Mouse (Mus musculus) cerebellum, adult 2 months (tissue): ENCODE measurements around the gene Hoxa13.

Experiments used
- CTCF ChIP-seq: fragments of 200-500 bp; IDR thresholded peaks from 2 replicates; pipeline ENCODE4 v1.5.1; 2011; ENCODE audit warnings: low read depth, mild to moderate bottlenecking, control low read depth, low read length, moderate library complexity, borderline replicate concordance; ENCODE audit not compliant: insufficient read depth
- POLR2A ChIP-seq: fragments of 200-500 bp; IDR thresholded peaks from 2 replicates; pipeline ENCODE4 v1.6.1; 2011; ENCODE audit warnings: low read length, control low read depth, borderline replicate concordance; ENCODE audit not compliant: insufficient read depth

DNA sequence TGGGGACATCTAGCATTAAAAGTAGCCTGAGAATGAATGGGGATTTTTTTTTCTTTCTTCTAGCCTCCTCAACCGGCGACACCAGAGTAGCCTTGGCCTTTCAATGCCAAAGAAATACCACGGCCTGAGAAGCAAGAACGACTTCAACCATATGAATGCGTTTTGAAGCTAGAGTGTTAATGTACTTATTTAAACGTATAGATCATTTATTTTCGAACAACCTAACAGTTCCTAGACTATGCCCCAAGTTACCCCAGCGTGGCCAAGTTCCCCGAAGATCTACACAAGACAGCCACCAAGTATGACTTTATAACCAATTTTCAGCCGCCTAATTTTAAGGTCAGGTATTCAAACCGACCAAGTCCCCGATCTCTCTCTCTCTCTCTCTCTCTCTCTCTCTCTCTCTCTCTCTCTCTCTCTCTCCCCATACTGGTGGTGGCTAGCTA is 39.8 kb downstream of the Hoxa13 start:
- no peak for TF ChIP-seq CTCF
- TF ChIP-seq POLR2A, result no peak
